Mouse (Mus musculus) lung, postnatal 4 days (tissue): ENCODE results near the gene Apbb1.

Source experiments
- DNase-seq, 2 experiments: peaks; one replicate each; pipeline ENCODE4 v3.0.0; 2021

The Apbb1 gene

DNA sequence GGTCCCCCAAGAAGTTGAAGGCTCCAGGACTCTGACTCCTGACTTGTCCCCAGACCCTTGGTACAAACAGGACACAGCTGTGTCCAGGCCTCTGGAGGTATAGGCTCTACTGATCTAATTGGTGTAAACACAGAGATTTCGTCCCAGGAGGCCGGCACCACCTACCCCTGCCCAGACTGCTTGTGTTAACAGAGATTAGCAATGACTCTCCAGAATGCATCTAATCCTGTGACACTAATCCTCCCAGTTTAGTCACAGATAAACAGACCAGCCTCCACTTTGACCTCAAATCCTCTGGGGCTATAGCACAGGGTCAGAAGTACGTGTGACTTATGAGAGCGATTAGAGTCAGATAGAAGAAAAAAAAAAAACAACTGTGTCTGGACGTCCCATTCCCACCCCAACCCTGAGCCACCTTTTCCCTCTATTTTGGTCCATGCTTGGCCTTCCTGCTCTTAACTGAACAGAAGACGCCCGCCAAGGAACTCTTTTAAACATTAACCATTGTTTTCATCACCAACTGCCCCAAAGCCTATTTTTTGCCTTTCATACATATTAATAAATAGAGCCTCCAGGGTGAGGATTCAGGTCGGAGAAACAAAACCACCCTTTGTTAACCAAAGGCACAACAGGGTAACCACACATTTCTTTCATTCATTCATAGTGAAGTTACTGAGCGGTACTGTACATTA, 64.6 kb downstream of the Apbb1 start:
- DNase-seq: no peak

DNA sequence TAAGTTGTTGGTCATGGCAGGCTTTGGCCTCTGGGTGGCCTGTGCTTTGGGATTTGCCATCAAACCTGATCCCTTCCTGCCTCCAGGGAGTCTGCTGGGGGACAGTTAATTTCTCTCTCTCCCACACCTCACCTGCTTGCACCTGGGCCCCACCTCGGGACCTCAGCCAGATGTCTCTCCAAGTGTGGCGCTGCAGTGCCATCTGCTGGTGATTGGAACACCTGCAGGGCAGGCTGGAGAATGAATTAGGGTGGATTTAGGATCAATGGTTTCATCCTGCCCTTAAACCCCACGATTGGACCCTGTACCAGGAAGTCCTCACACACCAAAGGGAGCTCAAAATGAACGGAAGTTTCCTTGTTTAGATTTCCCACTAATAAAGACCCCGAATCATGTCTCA, 66.3 kb downstream of the Apbb1 start:
- peak; percentile 42 to 62 for DNase-seq

DNA sequence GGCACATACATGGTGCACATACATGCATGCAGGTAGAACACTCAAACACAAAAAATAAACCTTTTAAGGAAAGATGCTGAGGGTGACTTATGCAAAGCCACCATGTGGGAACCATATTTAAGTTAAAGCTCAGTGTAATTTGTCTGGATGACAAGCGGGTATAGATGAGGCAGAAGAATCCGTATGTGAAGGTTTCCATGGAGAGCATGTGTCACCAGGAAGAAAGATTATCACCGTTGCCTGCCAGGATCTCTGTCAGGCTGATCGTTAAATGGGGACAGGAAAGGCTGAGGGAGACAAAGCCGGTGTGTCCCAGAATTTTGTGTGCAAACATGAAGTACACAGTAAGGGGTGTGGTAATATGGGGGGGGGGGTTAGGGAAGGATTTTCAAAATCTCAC, 66.9 kb downstream of the Apbb1 start:
- DNase-seq: no peak

DNA sequence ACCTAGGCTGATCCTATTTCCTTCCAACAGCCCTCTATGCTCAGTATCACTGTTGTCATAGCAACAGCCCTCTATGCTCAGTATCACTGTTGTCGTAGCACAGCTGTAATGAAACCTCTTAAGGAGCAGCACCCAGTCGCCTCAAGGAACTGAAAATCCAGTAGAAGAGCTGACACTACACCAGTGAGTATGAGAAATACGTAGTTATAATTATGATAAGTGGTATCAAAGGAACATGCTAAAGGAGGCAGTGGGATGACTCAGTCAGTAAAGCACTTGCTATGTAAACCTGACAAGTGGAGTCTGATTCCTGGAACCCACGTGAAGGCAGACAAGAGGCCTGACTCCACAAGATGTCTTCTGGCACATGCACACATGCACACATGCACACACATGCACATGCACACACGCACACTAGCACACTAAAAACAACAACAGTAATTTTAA, 67.6 kb downstream of the Apbb1 start:
- no peak for DNase-seq

DNA sequence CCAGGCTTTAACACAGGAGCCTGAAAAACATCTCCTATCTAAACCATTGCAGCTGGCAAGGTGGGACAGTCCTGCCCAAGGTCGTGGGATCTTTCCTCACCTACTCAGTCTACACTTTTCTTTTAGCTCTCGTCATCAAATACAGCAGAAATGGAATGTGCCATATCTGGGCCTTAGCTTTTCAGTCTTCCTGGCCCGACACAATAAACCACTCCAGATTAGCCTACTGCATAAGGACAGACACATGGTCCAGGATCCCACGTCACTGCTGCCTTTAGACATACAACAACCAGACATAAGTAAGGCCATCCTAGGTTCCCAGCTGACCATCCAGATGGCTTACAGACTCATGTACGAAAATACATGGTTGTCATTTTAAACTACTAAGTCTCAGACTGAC, 71.3 kb downstream of the Apbb1 start:
- no peak for DNase-seq
